Mouse (Mus musculus) G1E (cell line): Measurements from ENCODE around the gene Tmem198. TPM values are rescaled to one million over a fixed set of nuclear protein-coding genes. Genes with fewer than 3 reads are reported as not detected.
A peak's percentile ranks its signal among the peaks of the same experiment; 100 is the strongest.

ENCODE experiments used
- ATAC-seq: 2 replicates; pipeline ENCODE4 v1.8.0; 2016; ENCODE audit warnings: mild to moderate bottlenecking; ENCODE audit not compliant: insufficient number of reproducible peaks, poor library complexity, low FRiP score, severe bottlenecking; ENCODE audit errors: extremely low read depth
- DNase-seq: peaks from one replicate; pipeline ENCODE4 v3.0.0; 2012; ENCODE audit warnings: low spot score
- H3K27me3 ChIP-seq: 2 replicates; pipeline ENCODE4 v1.6.1; 2012; ENCODE audit warnings: mild to moderate bottlenecking, low read length, inconsistent platforms; ENCODE audit not compliant: insufficient read depth
- H3K36me3 ChIP-seq: replicated peaks from 2 replicates; pipeline ENCODE3; 2012; ENCODE audit warnings: mild to moderate bottlenecking, inconsistent platforms
- H3K4me1 ChIP-seq: 2 replicates; pipeline ENCODE4 v1.6.1; 2012; ENCODE audit warnings: low read depth, low read length, inconsistent platforms, mixed read lengths; ENCODE audit not compliant: insufficient read depth
- H3K4me3 ChIP-seq: 2 replicates; pipeline ENCODE4 v1.5.1; 2012; ENCODE audit warnings: low read depth, mild to moderate bottlenecking, inconsistent platforms, low read length, moderate library complexity, mixed read lengths
- H3K9me3 ChIP-seq: replicated peaks from 2 replicates; pipeline ENCODE4 v1.6.1; 2012; ENCODE audit warnings: inconsistent platforms
- CTCF ChIP-seq: IDR thresholded peaks from 2 replicates; pipeline ENCODE4 v1.5.1; 2012; ENCODE audit warnings: low read depth, low read length, inconsistent platforms, mixed read lengths
- GATA1 ChIP-seq: IDR thresholded peaks from 2 replicates; pipeline ENCODE4 v1.6.1; 2012; ENCODE audit warnings: borderline replicate concordance, low read length, inconsistent platforms, mixed read lengths
- GATA2 ChIP-seq: IDR thresholded peaks from 2 replicates; pipeline ENCODE4 v1.6.1; 2012; ENCODE audit warnings: low read depth, low read length, inconsistent platforms, borderline replicate concordance
- POLR2AphosphoS5 ChIP-seq: IDR thresholded peaks from 2 replicates; pipeline ENCODE4 v1.6.1; 2012; ENCODE audit warnings: low read depth, low read length, inconsistent platforms; ENCODE audit not compliant: insufficient replicate concordance
- TAL1 ChIP-seq: conservative IDR thresholded peaks from 2 replicates; pipeline ENCODE4 v1.6.1; 2012; ENCODE audit warnings: low read depth, low read length, inconsistent platforms, mixed read lengths
- polyA plus RNA-seq: library from polyadenylated mRNA; stranded (reverse); fragments of >175 nt; gene quantifications from 2 replicates; pipeline ENCODE4 v1.2.3, GENCODE M21; 2012
- total RNA-seq, 2 experiments: library from RNA; stranded (forward) in 1 of 2; stranded (reverse) in 1 of 2; fragments of 200-1000 nt in 1 of 2; fragments of >200 nt in 1 of 2; fragmentation: Nextera tagmentation in 1 of 2; gene quantifications; 2 replicates each; pipeline ENCODE4 v1.2.3; 2014 to 2017

Gene Tmem198
- total and polyA plus RNA-seq, 3 experiments = 0.30 to 4.0 (median 0.76) TPM

DNA sequence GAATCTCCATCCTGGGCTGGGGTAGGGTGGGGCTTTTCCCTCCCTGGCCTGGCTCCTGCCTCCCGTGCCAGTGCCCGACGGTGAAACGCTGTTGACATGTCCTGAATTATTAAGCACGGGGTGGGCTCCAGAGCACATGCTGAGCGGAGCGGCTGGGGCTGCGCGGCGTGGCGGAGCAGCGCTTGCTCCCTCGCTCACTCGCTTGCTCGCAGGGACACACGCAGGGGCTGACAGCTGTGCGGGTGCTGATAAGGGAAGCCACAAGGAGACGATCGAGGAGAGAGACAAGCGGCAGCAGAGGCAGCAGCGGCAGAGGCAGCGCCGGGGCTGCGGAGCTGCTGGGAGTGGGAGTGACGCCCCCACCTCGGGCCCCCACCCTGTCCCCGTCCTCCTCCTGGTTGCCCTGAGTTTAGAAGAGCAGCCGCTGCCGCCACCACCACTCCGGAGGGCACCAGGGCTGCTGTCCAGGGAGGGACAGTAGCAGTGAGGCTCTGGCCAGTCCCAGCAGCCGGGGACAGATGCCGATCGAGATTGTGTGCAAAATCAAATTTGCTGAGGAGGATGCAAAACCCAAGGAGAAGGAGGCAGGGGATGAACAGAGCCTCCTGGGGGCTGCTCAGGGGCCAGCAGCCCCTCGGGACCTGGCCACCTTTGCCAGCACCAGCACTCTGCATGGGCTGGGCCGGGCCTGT is 28.9 kb upstream of the Tmem198 start, which contains the start of gene Asic4:
Gene Asic4 (plus strand): TSS at position 123 of the 692 bp plus-strand sequence.
- no peak for TF ChIP-seq CTCF
- TF ChIP-seq POLR2AphosphoS5 = no peak
- no peak for TF ChIP-seq GATA1
- TF ChIP-seq TAL1 = peak; percentile 98
- peak; percentile 71; the same call in 1 of the 2 replicates for TF ChIP-seq GATA2
- Histone ChIP-seq H3K9me3 (no peaks in the 10 kb centered on the region), H3K4me3 (peak within 1 kb of the TSS; percentile 71), H3K4me1 (peaks cover 98% of the 10 kb centered on the region), H3K36me3 (no peaks in the 10 kb centered on the region), H3K27me3 (peaks cover 58% of the 10 kb centered on the region)
- ATAC-seq = peak; percentile 47
- peak; percentile 88 for DNase-seq

DNA sequence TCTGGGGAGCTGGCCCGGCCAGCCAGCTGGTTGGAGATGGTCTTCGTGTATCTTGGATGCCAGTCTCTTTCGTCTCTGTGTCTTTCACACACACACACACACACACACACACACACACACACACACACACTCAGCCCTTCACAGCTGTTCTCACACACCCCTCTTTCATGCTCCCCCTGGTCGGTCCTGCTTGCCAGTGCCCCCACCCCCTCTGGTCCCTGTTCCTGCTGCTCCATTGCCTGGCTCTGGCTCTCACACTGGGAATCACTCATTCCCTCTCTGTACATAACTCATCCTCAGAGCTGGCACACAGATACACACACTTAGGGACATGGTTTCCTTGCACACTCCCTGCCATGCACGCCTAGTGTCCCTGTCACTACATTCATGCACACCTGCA is 27.4 kb upstream of the Tmem198 start:
- no peak for DNase-seq
- no peaks in the 10 kb centered on the region for H3K36me3 ChIP-seq
- no peaks in the 10 kb centered on the region for H3K9me3 ChIP-seq
- peaks cover 98% of the 10 kb centered on the region for H3K4me1 ChIP-seq
- peaks cover 69% of the 10 kb centered on the region for H3K27me3 ChIP-seq
- TF ChIP-seq TAL1 = no peak
- TF ChIP-seq CTCF = no peak
- TF ChIP-seq GATA1 = no peak
- TF ChIP-seq POLR2AphosphoS5 = no peak
- no peak for TF ChIP-seq GATA2
- H3K4me3 ChIP-seq = peak overlapping the region; percentile 71
- ATAC-seq = no peak

DNA sequence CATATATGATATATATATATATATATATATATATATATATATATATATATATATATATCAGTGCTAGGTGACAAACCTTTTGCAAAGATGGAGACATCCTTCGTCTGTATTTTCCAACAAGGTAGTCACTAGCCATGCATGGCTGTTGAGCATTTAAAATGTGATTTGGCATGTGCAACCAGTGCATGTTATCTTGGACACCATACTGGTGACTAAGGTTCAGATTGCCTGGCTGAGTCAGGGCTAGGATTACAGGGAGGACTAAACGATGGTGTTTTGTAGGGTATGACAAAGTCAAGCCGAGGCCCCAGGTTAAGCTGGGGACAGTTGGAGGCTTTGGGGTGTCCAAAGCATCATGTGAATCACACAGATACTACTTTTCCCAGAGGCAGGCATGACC is 23.9 kb upstream of the Tmem198 start:
- peaks cover 95% of the 10 kb centered on the region for H3K4me1 ChIP-seq
- peaks cover 88% of the 10 kb centered on the region for H3K27me3 ChIP-seq
- ATAC-seq (no peak), DNase-seq (no peak)
- no peaks in the 10 kb centered on the region for H3K36me3 ChIP-seq
- TF ChIP-seq POLR2AphosphoS5 = no peak
- TF ChIP-seq GATA1 = no peak
- no peaks in the 10 kb centered on the region for H3K9me3 ChIP-seq
- no peak overlapping the region for H3K4me3 ChIP-seq

DNA sequence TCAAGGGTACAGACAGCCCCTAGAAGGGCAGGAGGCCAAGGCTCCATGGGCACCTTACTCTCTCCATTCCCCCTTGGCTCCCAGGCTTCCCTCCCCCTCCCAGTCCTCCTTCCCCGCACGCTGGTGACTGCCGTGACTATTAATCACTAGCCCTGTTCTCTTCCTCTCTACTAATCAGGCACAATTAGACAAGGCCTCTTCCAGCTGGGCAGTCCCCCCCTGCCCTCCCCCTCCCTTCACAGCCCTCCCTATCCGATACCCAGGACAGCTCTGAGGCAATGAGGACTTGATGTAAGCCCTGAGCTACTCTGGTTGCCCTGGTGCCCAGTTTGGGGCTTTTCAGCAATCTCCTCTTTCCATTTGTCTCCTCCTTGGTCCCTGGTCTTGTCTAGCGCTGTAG is 23.4 kb upstream of the Tmem198 start:
- TF ChIP-seq GATA2 (no peak), GATA1 (no peak), POLR2AphosphoS5 (no peak), CTCF (no peak), TAL1 (no peak)
- ATAC-seq (no peak), DNase-seq (no peak)
- Histone ChIP-seq H3K27me3 (peaks cover 83% of the 10 kb centered on the region), H3K4me1 (peaks cover 90% of the 10 kb centered on the region), H3K36me3 (no peaks in the 10 kb centered on the region), H3K4me3 (no peak overlapping the region), H3K9me3 (no peaks in the 10 kb centered on the region)

DNA sequence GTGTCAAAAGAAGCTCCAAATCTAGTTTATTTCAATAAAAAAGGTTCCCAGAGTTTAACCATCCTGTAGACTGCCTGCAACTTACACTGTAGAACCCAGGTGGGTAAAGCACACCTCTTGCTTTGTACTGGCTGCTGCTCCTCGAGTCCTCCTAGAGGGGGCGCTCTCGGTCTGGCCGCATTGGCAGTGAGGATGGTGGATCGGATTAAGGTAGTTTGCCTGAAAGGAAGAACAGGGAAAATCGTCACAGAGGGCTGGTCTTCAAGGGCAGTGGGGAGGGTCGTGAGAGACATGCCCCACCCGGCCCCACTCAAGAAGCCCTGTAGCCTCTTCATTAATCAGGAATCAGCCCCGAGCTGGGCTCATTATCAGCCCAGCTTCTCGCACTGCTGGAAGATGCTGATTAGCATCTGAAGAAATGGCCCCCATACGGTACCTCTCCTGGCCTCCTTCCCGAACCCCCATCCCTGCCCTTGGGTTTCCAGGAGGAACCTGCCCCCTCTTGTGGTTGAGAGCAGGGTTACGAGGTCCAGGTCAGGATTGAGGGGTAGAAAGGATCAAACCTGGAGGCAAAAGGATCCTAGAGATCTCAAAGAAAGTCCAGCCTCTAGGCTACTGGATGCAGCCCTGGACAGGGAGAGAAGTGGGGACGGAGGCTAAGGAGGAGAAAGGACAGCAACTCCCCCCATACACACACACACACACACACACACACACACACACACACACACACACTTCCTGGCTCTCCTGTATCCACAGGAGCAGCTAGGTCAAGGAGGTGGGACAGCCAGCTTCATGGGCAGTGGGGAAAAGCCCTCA is 22.4 kb upstream of the Tmem198 start:
- H3K4me3 ChIP-seq = peak overlapping the region; percentile 70; the same call in 1 of the 2 replicates
- TF ChIP-seq POLR2AphosphoS5 (no peak), CTCF (peak; percentile 80), GATA2 (no peak)
- ATAC-seq = peak; percentile 51
- peaks cover 77% of the 10 kb centered on the region for H3K27me3 ChIP-seq
- no peaks in the 10 kb centered on the region for H3K36me3 ChIP-seq
- H3K4me1 ChIP-seq = peaks cover 87% of the 10 kb centered on the region
- no peak for DNase-seq
- H3K9me3 ChIP-seq = peaks cover 4% of the 10 kb centered on the region

DNA sequence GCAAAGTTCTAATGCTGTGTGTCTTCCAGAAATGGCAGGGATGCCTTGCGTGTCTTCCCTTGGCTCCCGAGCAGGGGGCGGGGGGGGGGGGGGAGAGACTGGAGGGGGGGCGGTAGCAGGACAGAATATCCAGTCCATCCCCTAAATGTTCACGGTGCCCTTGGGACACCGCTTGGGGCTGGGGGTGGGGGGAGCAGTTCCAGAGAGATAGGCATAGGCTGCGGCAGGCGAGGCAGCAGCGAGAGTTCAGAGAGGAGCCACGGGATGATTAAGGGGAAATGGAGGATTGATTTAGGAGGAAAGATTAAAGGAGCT is 21.7 kb upstream of the Tmem198 start:
- H3K27me3 ChIP-seq = peaks cover 70% of the 10 kb centered on the region
- H3K36me3 ChIP-seq = no peaks in the 10 kb centered on the region
- peak overlapping the region; percentile 70; the same call in 1 of the 2 replicates for H3K4me3 ChIP-seq
- no peak for ATAC-seq
- no peak for DNase-seq
- H3K9me3 ChIP-seq = peaks cover 4% of the 10 kb centered on the region
- TF ChIP-seq CTCF (no peak), GATA2 (no peak), GATA1 (no peak), POLR2AphosphoS5 (no peak), TAL1 (no peak)
- H3K4me1 ChIP-seq = peaks cover 87% of the 10 kb centered on the region
